Mouse (Mus musculus) gastrocnemius, adult 2 months (tissue): Measurements from ENCODE around the gene 9130230L23Rik. TPM values are rescaled to one million over a fixed set of nuclear protein-coding genes. Genes with fewer than 3 reads are reported as not detected.

Experiments used
- DNase-seq: peaks from one replicate; pipeline ENCODE4 v3.0.0; 2022
- H3K27ac ChIP-seq: fragments of 200-600 bp; 2 replicates; pipeline ENCODE4 v1.8.1; 2022; ENCODE audit warnings: mild to moderate bottlenecking
- H3K4me3 ChIP-seq: fragments of 200-600 bp; 2 replicates; pipeline ENCODE4 v1.8.1; 2022; ENCODE audit warnings: mild to moderate bottlenecking, moderate library complexity
- CTCF ChIP-seq: fragments of 200-600 bp; IDR thresholded peaks from 2 replicates; pipeline ENCODE4 v1.8.1; 2022; ENCODE audit warnings: antibody characterized with exemption, mild to moderate bottlenecking, moderate library complexity
- intact Hi-C: fragments of 180-260 bp; cut with DNase I; formaldehyde crosslinking; loops from one replicate; pipeline ENCODE4 v1.15.1; 2025
- total RNA-seq, 2 experiments: library from RNA; stranded (reverse); gene quantifications; 2 replicates each; pipeline ENCODE4 v1.2.3; 2021

Gene 9130230L23Rik
- total RNA-seq, 2 experiments from 2014 or later = 0.28 TPM; not detected in 1

DNA sequence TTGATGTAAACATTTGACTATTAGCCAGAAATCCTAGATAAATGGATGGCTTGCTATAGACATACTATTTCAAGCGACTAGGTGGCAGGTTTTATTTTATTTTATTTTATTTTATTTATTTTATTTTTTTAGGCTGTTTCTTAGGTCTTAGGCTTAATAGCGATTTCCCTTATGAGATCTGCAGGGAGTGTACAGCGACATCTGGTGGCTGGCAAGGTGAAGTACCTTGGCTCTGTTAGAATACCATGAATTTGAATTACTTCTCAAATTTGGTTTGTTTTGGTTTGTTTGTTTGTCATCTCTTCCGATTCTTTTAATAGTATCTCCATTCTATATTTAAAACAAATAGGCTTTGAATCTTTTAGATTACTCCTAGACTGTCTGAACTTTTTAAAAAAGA is 45.5 kb downstream of the 9130230L23Rik start:
- peak; percentile 90 for TF ChIP-seq CTCF
- no peak overlapping the region for H3K4me3 ChIP-seq
- H3K27ac ChIP-seq = no peak overlapping the region
- intact Hi-C loops = loop anchor here (5.0 kb wide), 1 partner anchor 136 kb away; no protein-coding TSS in a partner anchor
- DNase-seq = peak; percentile 55

DNA sequence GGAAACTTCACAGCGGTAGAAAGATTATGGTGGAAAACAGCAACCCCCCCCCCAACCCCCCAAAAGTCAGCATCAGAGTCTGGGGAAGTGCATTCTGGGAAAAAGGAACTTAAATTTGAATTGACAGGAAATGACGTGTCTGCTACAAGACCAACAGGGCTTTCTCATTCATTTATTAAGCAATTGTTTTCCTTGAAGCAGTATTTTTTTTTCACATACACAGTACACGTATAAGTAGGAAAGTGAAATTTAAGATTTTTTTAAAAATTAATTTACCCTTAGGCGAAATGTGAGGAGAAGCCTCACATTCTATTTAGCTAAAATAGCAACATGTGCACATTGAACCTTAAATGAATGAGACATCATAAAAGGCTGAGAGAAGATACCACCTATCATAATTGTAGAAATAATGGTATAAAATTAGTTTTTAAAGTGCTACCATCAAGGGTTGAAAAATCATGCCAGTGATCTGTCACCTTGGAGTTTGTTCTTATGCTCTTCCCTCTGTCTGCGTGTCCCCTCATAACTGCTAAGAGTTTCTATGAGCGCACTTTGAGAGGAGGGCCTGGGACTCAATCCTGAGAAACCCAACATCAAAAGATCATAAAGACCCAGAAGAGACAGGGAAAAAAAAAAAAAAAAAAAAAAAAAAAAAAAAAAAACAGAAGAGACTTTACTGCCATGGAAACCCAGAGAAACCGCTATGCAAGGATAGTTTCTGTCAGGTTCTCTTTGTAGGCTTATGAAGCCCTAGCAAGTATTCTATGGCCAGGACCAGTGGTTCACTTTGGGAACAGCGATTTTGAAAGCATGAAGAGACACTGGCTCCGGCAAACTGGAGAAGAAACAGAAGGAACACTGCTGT is 47.7 kb downstream of the 9130230L23Rik start:
- Histone ChIP-seq H3K27ac (peak overlapping the region; percentile 57; the same call in 1 of the 2 replicates), H3K4me3 (peak overlapping the region; percentile 70)
- TF ChIP-seq CTCF = no peak
- no peak for DNase-seq
- intact Hi-C loops = loop anchor here (5.0 kb wide), 1 partner anchor 134 kb away; no protein-coding TSS in a partner anchor

DNA sequence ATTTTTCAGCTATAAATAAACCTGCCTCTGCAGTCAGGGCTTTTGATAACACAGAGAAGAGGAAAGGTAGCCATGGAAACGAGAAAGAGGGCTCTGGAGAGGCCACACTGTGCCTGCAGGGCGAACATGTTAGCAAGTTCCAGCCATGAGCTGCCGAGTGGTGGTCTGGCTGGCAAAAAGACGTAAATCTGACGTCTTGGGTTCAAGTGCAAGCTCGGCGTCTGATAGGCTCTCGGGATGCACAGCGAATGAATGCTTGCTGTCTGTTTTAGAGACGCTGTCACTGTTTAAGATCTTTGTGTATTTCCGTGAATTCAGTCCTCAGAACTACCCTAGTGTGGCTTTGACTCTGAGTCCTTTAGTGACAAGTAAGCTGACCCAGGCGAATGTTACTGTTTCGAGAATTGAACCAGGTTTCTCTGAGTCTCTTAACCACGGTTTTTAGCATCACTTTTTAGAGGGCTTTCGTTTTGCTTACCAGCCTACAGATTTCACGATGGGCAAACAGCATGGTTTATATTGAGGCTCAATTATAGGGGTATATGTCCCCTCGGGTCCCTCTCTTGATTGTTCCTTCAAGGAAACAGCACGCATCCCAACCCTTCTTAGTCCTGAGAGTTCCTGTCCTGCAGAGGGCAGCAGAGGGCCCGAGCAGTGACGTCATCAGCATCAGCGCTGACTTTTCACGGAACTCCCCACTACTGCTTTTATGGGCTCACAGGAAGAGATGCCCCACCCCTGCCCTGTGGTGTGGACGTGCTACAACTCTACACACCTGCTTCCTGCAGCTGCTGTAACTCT is 48.5 kb downstream of the 9130230L23Rik start:
- TF ChIP-seq CTCF = peak; percentile 93
- Histone ChIP-seq H3K4me3 (peak overlapping the region; percentile 70), H3K27ac (peak overlapping the region; percentile 57; the same call in 1 of the 2 replicates)
- intact Hi-C loops = loop anchor here (5.0 kb wide), 1 partner anchor 133 kb away; no protein-coding TSS in a partner anchor
- DNase-seq = peak; percentile 78

DNA sequence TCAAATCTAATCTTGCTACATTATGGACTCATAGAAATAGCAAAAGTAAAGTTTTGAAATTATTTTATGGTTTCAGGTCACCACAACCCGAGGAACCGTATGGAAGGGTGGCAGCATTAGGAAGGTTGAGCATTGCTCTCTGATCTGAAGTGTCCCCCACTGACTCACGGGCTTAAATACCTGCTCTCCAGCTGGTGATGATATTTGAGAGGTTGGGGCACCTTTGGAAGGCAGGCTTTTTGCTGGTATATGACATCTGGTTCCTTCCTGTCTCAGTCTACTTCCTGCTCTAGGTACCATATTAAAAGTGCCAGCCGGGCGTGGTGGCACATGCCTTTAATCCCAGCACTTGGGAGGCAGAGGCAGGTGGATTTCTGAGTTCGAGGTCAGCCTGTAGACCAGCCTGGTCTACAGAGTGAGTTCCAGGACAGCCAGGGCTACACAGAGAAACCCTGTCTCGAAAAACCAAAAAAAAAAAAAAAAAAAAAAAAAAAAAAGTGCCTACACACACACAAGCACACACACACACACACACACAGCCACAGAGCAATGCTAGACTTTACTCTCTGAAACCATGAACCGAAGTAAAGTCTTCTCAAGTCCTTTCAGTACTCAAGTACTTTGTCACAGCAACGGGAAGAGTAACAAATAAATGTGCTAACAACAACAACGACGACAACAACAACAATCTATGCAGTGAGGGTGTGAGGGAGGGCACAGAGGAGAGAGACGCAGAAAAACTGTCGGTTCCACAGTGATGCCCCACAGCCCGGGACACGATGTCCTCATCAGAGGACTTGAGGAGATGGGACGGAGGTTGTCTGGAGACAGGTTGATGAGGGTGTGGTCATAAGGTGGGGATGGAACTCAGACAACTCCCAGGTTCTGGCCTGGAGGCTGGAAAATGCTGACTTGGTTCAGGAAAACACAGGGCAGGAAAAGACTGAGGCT is 49.7 kb downstream of the 9130230L23Rik start:
- TF ChIP-seq CTCF = no peak
- no peak overlapping the region for H3K27ac ChIP-seq
- intact Hi-C loops = loop anchor here (5.0 kb wide), 1 partner anchor 132 kb away; no protein-coding TSS in a partner anchor
- no peak overlapping the region for H3K4me3 ChIP-seq
- DNase-seq = no peak

DNA sequence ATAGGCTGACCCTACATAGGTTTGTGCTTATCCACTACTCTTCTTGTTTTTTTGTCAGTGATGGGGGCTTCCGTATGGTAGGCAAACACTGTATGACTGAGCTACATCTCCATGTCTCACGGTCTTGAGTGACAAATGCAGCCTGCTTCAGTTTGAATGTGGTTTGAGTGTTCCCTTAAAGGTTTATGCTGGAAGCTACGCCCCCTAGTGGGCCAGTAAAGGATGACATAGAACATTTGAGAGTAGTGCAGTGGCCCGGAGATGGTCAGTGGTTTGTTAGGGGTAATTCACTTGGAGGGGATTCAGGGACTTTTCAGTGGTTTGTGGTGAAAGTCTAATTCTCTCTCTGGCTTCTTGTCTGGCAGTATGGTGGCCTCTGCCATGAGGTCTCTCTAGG is 52.6 kb downstream of the 9130230L23Rik start:
- H3K27ac ChIP-seq = no peak overlapping the region
- no peak for DNase-seq
- TF ChIP-seq CTCF = peak; percentile 44
- intact Hi-C loops = no loop called here
- H3K4me3 ChIP-seq = no peak overlapping the region

DNA sequence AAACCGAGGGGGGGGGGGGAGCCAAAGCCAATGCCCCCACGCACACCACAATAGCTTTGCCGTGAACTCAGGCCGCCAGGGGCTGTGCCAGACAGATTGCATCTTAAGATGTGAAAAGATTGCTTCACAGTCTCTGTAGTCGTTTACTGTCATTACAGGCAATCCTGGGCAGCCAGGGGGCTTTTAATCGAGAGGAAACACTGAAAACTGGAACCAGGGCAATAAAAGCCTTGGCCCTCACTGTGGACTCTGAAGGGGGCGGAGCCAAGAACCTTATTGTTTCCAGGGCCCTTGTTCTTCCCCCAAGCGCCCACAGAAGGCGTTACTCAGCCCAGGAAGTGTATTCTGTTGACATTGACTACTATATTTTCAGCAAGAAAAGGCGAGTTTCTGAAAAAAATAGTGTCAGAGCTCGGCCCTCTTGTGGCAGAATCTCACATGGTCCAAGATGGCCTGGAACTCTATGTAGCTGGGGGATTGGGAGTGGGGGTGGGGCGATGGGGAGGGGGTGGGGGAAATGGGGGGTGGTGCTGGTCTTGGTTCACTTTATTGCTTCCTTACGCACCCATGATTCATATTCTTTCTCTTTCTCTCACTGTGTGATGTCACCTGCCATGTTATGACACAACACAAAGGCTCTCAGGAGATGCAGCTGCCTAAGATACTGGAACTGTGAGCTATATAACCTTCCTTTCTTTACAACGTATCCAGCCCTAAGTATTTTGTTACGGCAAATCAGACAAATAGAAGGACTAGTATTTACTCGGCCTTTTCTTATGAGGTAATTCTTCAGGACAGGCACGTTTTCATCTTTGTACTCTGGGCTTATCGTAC is 53.2 kb downstream of the 9130230L23Rik start:
- intact Hi-C loops = no loop called here
- no peak for TF ChIP-seq CTCF
- H3K4me3 ChIP-seq = no peak overlapping the region
- no peak overlapping the region for H3K27ac ChIP-seq
- no peak for DNase-seq

DNA sequence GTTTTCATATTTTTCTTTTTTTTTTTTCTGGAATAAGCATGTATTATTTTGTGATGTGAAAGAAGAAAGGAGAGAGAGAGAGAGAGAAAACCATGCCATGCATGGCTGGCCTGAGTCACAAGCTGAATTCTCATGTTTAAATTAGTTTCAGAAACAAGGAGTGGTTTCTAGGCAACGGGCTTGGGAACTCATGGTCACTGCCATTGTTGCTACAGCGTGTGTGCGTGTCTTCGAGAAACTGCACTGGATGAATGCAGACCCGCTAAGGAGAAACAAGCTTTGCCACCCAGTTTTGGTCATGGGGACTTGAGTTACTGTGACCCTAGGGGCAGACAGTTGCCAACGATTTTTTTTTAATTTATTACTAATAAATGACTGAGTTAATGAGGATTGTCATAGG is 53.8 kb downstream of the 9130230L23Rik start:
- H3K27ac ChIP-seq = no peak overlapping the region
- TF ChIP-seq CTCF = no peak
- intact Hi-C loops = no loop called here
- no peak overlapping the region for H3K4me3 ChIP-seq
- DNase-seq = no peak

DNA sequence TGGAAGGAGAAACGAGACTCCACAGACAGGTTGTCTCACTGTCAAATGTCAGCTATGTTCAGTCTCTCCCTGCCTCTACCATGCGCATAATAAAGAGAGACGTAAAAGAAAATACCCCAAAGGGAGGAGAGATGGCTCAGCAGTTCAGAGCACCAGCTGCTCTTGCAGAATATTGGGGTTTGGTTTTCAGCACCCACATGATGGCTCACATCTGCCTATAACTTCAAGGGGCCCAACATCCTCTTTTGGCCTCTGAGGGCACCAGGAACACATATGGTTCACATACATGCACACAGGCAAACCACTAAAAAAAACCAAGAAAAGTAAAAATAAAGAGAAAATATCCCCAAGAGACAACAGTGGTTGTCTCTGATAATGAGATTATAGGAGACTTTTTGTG is 54.3 kb downstream of the 9130230L23Rik start:
- TF ChIP-seq CTCF = no peak
- no peak overlapping the region for H3K4me3 ChIP-seq
- intact Hi-C loops = no loop called here
- H3K27ac ChIP-seq = no peak overlapping the region
- DNase-seq = no peak

DNA sequence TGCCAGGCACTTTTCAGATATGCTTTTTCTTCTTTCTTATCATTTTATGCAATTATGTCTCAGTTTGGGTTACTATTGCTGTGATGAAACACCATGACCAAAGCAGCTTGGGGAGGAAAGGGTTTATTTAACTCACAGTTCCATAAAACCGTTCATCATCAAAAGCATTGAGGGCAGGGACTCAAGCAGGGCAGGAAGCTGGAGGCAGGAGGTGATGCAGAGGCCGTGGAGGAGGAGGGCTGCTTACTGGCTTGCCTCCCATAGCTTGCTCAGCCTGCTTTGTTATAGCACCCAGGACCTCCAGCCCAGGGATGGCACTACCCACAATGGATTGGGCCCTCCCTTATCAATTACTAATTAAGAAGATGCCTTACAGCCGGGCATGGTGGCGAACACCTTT is 62.9 kb downstream of the 9130230L23Rik start:
- no peak overlapping the region for H3K4me3 ChIP-seq
- no peak for TF ChIP-seq CTCF
- H3K27ac ChIP-seq = no peak overlapping the region
- intact Hi-C loops = no loop called here
- no peak for DNase-seq

DNA sequence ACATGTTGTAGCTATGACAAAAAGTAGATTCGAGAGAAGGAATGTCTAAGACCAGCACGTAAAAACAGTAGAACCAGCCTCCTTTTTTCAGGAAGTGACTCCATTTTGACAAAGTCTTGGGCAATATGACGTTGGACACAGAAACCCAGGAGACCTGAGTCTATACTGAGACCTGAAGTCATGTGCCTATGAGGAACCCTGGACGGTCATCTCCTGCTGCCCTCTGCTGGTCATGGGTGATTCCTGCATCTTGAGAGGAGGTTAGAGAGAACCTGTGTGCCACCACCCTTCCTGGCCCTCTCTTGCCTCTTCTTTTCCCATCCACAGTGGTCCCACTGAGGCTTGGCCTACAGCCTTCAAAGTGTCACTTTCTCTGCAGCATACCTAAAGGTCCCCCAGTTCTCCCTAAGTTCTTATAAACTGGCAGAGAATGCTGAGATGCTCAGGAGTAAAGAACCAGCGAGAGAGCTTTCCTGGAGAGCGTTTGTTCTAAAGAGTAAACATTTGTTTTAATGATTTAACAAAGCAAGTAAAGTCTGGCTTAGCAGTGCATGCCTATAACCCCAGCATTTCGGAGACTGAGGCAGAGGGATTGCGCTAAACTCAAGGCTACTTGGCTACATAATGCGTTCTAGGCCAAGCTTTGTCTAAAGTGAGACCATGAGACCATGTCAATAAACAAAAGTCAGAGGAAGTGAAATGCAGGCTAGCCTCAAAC is 65.9 kb downstream of the 9130230L23Rik start:
- no peak overlapping the region for H3K4me3 ChIP-seq
- TF ChIP-seq CTCF = peak; percentile 96
- peak; percentile 85 for DNase-seq
- H3K27ac ChIP-seq = peak overlapping the region; percentile 80; the same call in 1 of the 2 replicates
- intact Hi-C loops = loop anchor here (1.0 to 2.0 kb wide), 2 partner anchors 115 to 173 kb away; no protein-coding TSS in a partner anchor
